ENCODE assay signal across 8 mouse cellular contexts in the genomic region with DNA sequence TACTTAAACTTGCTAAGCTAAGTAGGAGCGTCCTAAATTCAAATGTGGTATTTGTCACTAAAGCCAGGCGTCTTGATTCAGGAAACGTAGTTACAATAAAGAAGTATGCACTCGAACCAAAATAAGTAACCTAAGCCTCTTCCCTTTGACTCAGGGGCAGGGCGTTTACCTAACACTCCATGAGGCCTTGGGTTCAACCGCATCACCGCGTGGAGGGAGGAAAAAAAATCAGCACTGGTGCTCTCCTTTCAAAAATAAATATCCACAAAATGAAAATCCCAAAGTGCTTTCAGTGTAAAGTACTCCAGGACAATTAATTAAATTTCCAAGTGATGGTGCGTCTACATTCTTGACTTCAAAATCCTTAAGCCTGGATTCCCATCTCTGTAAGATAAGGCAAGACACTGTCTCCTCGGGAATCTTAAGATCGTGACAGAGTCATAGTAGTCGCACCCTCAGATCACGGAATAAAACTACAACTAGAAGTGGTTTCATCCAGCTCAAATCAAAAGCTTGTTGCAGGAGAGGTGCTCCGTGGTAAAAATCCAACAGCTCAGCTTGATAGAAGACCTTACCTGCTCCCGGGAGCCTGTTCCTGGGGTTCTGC. TPM values are rescaled to one million over a fixed set of nuclear protein-coding genes. Genes with fewer than 3 reads are reported as not detected.
DNase-seq lines count a peak whose midpoint lies in the region; ATAC-seq and TF ChIP-seq lines count a peak whose summit lies in the region.

No protein-coding gene starts in this region.

- TF ChIP-seq POLR2A in cortical plate, adult 2 months (IDR thresholded peaks at IDR 0.05; ENCODE audit: extremely low read depth, insufficient read depth, low read length), result no peak

- H3K27me3 ChIP-seq in lung, embryonic 15.5 days, result no peaks in the 10 kb centered on the region; the same call in 1 of the 2 replicates
- H3K27me3 ChIP-seq in hindbrain, embryonic 16.5 days (replicated peaks; ENCODE audit: control insufficient read depth, insufficient read depth, low read length), result no peaks in the 10 kb centered on the region
- H3K27me3 ChIP-seq in midbrain, embryonic 15.5 days (replicated peaks), result 0 out of 2 replicates have a peak, but pooled peaks cover 4% of the 10 kb centered on the region

- no peak for TF ChIP-seq CTCF in cortical plate, adult 2 months (IDR thresholded peaks at IDR 0.05; ENCODE audit: extremely low read depth, insufficient read depth, low read length)

- peak overlapping the region; percentile 84 for H3K9ac ChIP-seq in lung, embryonic 15.5 days
- peak overlapping the region; percentile 91 for H3K9ac ChIP-seq in hindbrain, embryonic 16.5 days (ENCODE audit: low read depth, low read length)
- H3K9ac ChIP-seq in midbrain, embryonic 15.5 days, result peak overlapping the region; percentile 76

- peak overlapping the region; percentile 74 for H3K4me2 ChIP-seq in lung, embryonic 15.5 days
- peak overlapping the region; percentile 92 for H3K4me2 ChIP-seq in hindbrain, embryonic 16.5 days (ENCODE audit: low read length)
- peak overlapping the region; percentile 68 for H3K4me2 ChIP-seq in midbrain, embryonic 15.5 days

- WGBS in lung, embryonic 15.5 days, result 4% methylated on average over 15 of the region's 15 CpGs
- WGBS in hindbrain, embryonic 16.5 days, result 9% methylated on average over 14 of the region's 15 CpGs
- 4% methylated on average over 15 of the region's 15 CpGs for WGBS in midbrain, embryonic 15.5 days

- no peaks in the 10 kb centered on the region for H3K9me3 ChIP-seq in lung, embryonic 15.5 days
- H3K9me3 ChIP-seq in hindbrain, embryonic 16.5 days (ENCODE audit: control insufficient read depth, low read length), result no peaks in the 10 kb centered on the region
- no peaks in the 10 kb centered on the region for H3K9me3 ChIP-seq in midbrain, embryonic 15.5 days

- H3K36me3 ChIP-seq in lung, embryonic 15.5 days, result peaks cover 7% of the 10 kb centered on the region; the same call in 1 of the 2 replicates
- H3K36me3 ChIP-seq in hindbrain, embryonic 16.5 days (ENCODE audit: control insufficient read depth, insufficient read depth, low read length), result 0 out of 2 replicates have a peak, but pooled peaks cover 2% of the 10 kb centered on the region
- 0 out of 2 replicates have a peak, but pooled peaks cover 4% of the 10 kb centered on the region for H3K36me3 ChIP-seq in midbrain, embryonic 15.5 days (replicated peaks)

- peaks cover 19% of the 10 kb centered on the region for H3K4me1 ChIP-seq in lung, embryonic 15.5 days
- peaks cover 3% of the 10 kb centered on the region for H3K4me1 ChIP-seq in cortical plate, adult 2 months (ENCODE audit: control insufficient read depth, insufficient read depth, low read length)
- H3K4me1 ChIP-seq in hindbrain, embryonic 16.5 days (ENCODE audit: control insufficient read depth, insufficient read depth, low read depth, low read length), result peaks cover 18% of the 10 kb centered on the region
- peaks cover 25% of the 10 kb centered on the region for H3K4me1 ChIP-seq in midbrain, embryonic 15.5 days

- H3K27ac ChIP-seq in lung, embryonic 15.5 days, result peak overlapping the region; percentile 87
- peak overlapping the region; percentile 86; the same call in 1 of the 2 replicates for H3K27ac ChIP-seq in cortical plate, adult 2 months (ENCODE audit: insufficient read depth, low read length)
- peak overlapping the region; percentile 81 for H3K27ac ChIP-seq in hindbrain, embryonic 16.5 days (ENCODE audit: low read depth, low read length)
- H3K27ac ChIP-seq in midbrain, embryonic 15.5 days, result peak overlapping the region; percentile 83

- DNase-seq in lung, postnatal 4 days, result no peak
- no peak for DNase-seq in layer of hippocampus, postnatal 25 days (ENCODE audit: extremely low spot score in 1 of 2, low spot score in 1 of 2)
- DNase-seq in right cerebral cortex, postnatal 14 days, result no peak
- no peak for DNase-seq in frontal cortex, postnatal 36 days (ENCODE audit: low spot score in 2 of 2)

- peak overlapping the region; percentile 89 for H3K4me3 ChIP-seq in lung, embryonic 15.5 days
- H3K4me3 ChIP-seq in cortical plate, adult 2 months (ENCODE audit: insufficient read depth, low read length), result peak overlapping the region; percentile 84
- peak overlapping the region; percentile 100 for H3K4me3 ChIP-seq in hindbrain, embryonic 16.5 days (ENCODE audit: low read length)
- H3K4me3 ChIP-seq in midbrain, embryonic 15.5 days, result peak overlapping the region; percentile 83

- ATAC-seq in lung, embryonic 15.5 days (ENCODE audit: borderline replicate concordance, extremely low read depth, low FRiP score, low TSS enrichment), result no peak
- no peak; the same call in 1 of the 2 replicates for ATAC-seq in hindbrain, embryonic 16.5 days
- peak; percentile 5 for ATAC-seq in midbrain, embryonic 15.5 days (replicated peaks)

RNA-seq across cellular contexts. Expression of a gene that starts 0.7 kb away (rescaled TPM):
- polyA plus RNA-seq in lung, embryonic 15.5 days (2015; fragmentation: Nextera tagmentation; extraction: Ambion mirVana), result 31.1 and 32.0 TPM in 2 replicates
- polyA plus RNA-seq in cortical plate, adult 2 months (2012; rRNA removed), result 16.5 and 16.8 TPM in 2 replicates
- polyA plus RNA-seq in hindbrain, embryonic 16.5 days (2015; fragmentation: Nextera tagmentation; extraction: Ambion mirVana), result 19.6 and 24.1 TPM in 2 replicates
- polyA plus RNA-seq in midbrain, embryonic 15.5 days (2015; fragmentation: Nextera tagmentation; extraction: Ambion mirVana), result 26.5 and 29.1 TPM in 2 replicates
- total RNA-seq in layer of hippocampus, postnatal 25 days (2021), result 10 to 100 TPM; 33.9 to 43.3 TPM

RNA-seq across cellular contexts. Expression of a gene that starts 4.7 kb away (rescaled TPM):
- 117 and 125 TPM in 2 replicates for polyA plus RNA-seq in lung, embryonic 15.5 days (2015; fragmentation: Nextera tagmentation; extraction: Ambion mirVana)
- 35.9 and 36.9 TPM in 2 replicates for polyA plus RNA-seq in cortical plate, adult 2 months (2012; rRNA removed)
- 338 and 344 TPM in 2 replicates for polyA plus RNA-seq in hindbrain, embryonic 16.5 days (2015; fragmentation: Nextera tagmentation; extraction: Ambion mirVana)
- polyA plus RNA-seq in midbrain, embryonic 15.5 days (2015; fragmentation: Nextera tagmentation; extraction: Ambion mirVana), result 359 and 394 TPM in 2 replicates
- 10 to 100 TPM; 22.1 to 24.5 TPM for total RNA-seq in layer of hippocampus, postnatal 25 days (2021)

RNA-seq across cellular contexts. Expression of a gene that starts 21.5 kb away (rescaled TPM):
- 42.1 and 43.7 TPM in 2 replicates for polyA plus RNA-seq in lung, embryonic 15.5 days (2015; fragmentation: Nextera tagmentation; extraction: Ambion mirVana)
- 33.5 and 41.8 TPM in 2 replicates for polyA plus RNA-seq in cortical plate, adult 2 months (2012; rRNA removed)
- polyA plus RNA-seq in hindbrain, embryonic 16.5 days (2015; fragmentation: Nextera tagmentation; extraction: Ambion mirVana), result 35.4 and 43.8 TPM in 2 replicates
- 45.5 and 47.0 TPM in 2 replicates for polyA plus RNA-seq in midbrain, embryonic 15.5 days (2015; fragmentation: Nextera tagmentation; extraction: Ambion mirVana)
- total RNA-seq in layer of hippocampus, postnatal 25 days (2021), result 10 to 100 TPM; 32.8 to 35.7 TPM
